Mouse (Mus musculus) kidney, adult 2 months (tissue): ENCODE measurements at regions not wholly inside any gene's neighbourhood (a gene's known extent, or its start where the extent isn't known, plus 50 kb on each side); places are given as distances from the start of the nearest gene placed in this dataset.

Experiments
- CTCF ChIP-seq: fragments of 200-500 bp; conservative IDR thresholded peaks from 2 replicates; pipeline ENCODE4 v1.5.1; 2011; ENCODE audit warnings: low read depth, mild to moderate bottlenecking, control low read depth, low read length, moderate library complexity, mixed read lengths; ENCODE audit not compliant: insufficient read depth, insufficient read length
- POLR2A ChIP-seq: fragments of 200-500 bp; IDR thresholded peaks from one replicate; pipeline ENCODE4 v1.6.1; 2011; ENCODE audit warnings: low read depth, low read length, control low read depth

DNA sequence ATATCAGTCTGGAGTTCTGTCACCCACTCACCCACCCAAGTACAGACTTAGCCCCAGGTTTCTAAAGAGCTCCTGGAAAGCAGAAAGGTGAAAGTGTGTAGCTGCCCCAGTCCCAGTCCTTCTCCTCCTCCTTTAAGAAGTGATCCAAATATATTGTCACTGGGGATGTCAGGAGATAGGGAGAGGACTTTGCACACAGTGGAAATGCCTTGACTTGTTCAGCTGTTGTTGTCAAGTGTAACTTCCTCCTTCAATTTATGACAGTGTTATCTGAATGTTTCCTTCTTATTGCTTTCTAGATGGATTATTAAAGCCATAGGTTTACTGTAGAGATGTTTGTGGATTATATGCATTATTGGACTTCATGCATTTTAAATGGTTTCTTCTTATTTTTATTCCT is 119.0 kb upstream of the Nt5e start:
- no peak for TF ChIP-seq CTCF
- TF ChIP-seq POLR2A = no peak
